Mouse (Mus musculus) lung, postnatal 0 days (tissue): ENCODE data around the gene Foxj3.

Source experiments
- CTCF ChIP-seq: IDR thresholded peaks from 2 replicates; pipeline ENCODE4 v1.5.1; 2016; ENCODE audit warnings: antibody characterized with exemption, mild to moderate bottlenecking
- EP300 ChIP-seq: IDR thresholded peaks from 2 replicates; pipeline ENCODE4 v1.6.1; 2016; ENCODE audit warnings: antibody characterized with exemption, mild to moderate bottlenecking, control low read depth

GRCm38 (mm10) chr4:119634908-119635660, 98.3 kb downstream of the Foxj3 start:
- peak; percentile 27 for TF ChIP-seq CTCF
- TF ChIP-seq EP300, result no peak
